Mouse (Mus musculus) left cerebral cortex, postnatal 4 days (tissue): Measurements from ENCODE around the gene Cacng4. TPM values are rescaled to one million over a fixed set of nuclear protein-coding genes. Genes with fewer than 3 reads are reported as not detected.

Experiments
- DNase-seq: peaks from one replicate; pipeline ENCODE4 v3.0.0-alpha.2; 2022
- intact Hi-C: fragments of 180-260 bp; cut with DNase I; formaldehyde crosslinking; loops from one replicate; pipeline ENCODE4 v1.15.1; 2025
- total RNA-seq, 2 experiments: library from RNA; stranded (reverse); gene quantifications; 2 replicates each; pipeline ENCODE4 v1.2.3; 2021

Cacng4 gene
- total RNA-seq, 2 experiments from 2014 or later = 184 to 207 TPM

DNA sequence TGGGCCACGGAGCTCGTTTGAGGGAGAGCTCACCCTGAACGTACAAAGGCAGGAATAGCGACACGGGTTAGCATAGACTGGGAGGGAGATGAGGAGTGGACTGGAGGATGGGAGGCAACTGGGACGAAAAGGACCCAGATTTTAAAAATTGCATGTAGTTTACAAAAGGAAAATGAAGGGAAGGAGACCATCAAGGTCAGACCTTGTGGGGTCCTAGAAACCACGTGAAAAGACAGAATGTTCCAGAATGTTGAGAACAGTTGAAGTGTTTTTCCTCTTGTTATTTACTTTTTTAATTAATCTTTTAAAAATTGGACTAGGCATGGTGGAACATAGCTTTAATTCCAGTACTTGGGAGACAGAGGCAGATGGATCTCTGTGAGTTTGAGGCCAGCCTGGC, 73.3 kb downstream of the Cacng4 start:
- intact Hi-C loops = no loop called here
- no peak for DNase-seq

DNA sequence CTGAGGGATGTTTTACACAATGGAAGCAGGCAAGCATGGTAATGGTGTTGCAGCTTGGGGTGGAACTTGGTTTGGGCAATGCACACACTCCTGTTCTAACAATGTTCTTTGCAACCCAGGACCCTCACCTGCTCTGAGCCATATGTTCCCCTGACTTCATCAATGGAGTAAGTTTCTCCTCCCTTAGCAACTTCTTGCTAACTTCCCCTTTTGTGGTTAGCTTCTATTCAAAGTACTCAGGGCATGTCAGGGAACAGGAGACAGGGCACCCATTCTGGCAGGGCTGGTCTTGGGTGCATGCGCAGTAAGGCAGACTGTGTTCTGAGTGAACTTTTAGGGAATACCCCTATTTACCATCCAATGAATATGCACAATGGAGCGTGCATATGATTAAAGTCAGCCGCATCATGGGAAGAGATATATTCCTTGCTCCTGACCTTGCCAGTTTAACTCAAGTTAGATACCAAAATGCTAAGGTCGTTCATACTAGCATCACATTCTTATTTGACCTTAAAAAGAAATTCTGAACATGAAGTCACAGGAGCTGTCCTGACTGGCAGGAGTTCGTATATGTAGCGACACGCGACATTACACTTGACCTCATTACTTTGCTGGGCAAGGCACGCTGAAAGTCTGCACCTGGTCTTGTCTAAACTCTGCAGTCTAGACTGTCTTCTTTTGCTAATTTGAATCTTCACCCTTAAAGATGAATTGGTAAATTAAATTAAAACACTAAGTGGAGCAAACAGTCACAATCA, 73.9 kb downstream of the Cacng4 start:
- intact Hi-C loops = no loop called here
- no peak for DNase-seq

DNA sequence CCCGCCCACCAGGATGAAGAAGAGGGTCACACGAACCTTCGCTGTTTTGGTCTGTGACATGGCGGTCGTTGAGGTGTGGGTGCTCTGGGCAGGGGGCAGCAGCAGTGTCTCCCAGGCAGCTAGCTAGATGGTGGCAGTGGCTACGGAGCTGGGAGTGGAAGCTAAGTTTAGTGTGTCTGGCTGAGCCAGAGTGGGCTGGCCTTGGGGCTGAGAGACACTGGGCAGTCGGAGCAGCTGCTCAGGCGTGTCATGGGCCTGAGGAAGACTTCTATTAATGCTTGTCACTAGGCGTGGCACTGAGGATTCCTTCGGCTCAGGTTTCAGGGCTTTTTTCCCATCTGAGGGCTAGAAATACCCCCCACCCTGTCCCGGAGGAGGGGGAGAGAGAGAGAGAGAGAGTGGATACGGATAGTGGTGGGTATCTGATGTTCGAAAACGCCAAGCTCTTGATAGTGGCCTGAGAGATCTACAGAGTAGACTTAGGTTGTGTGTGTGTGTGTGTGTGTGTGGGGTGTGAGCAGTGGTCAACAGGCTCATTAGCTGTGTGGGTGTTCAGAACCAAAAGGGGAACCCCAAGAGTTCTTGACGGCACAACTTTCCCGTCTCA, 77.9 kb downstream of the Cacng4 start, which contains the start of gene Cacng1:
Cacng1 (minus strand) TSS at position 191 of the 607 bp plus-strand sequence.
- no peak for DNase-seq
- intact Hi-C loops = no loop called here

DNA sequence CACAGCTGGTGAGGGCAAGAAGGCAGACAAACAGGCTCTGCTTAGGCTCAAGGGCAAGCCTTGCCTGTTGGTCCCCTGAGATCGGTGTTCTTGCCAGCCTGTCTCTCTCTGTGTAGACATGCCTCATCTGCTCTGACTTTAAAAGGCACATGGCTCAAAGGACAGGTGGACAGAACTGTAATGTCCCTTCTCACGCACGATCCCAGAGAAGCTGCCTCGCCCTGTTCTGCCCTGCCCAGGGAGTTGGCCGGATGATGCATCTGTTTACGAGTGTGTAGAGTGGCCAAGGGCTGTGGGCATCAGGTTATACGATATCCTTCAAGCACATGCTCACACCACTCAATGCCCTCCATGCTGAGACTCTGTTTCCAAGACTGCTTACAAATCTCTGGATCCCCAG, 80.0 kb downstream of the Cacng4 start:
- no peak for DNase-seq
- intact Hi-C loops = no loop called here

DNA sequence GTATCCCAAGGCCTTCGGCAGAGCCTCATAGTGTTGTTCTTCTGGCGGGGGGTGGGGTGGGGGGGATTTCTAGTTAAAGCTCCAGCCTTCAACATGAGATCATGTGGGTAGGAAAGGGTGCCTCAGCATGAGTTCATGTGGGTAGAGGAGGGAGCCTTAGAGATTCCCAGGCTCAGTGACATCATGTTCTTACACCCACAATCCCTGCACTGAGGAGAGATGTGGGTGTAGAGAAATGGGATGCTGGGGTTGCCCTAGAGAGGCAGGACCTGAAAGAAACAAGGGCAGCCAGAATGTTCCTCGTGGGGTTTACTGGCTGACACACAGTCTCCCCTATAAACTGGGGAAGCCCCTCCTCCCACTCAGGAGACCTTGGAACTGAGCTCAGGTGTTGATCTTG, 84.0 kb downstream of the Cacng4 start:
- intact Hi-C loops = no loop called here
- DNase-seq = no peak

DNA sequence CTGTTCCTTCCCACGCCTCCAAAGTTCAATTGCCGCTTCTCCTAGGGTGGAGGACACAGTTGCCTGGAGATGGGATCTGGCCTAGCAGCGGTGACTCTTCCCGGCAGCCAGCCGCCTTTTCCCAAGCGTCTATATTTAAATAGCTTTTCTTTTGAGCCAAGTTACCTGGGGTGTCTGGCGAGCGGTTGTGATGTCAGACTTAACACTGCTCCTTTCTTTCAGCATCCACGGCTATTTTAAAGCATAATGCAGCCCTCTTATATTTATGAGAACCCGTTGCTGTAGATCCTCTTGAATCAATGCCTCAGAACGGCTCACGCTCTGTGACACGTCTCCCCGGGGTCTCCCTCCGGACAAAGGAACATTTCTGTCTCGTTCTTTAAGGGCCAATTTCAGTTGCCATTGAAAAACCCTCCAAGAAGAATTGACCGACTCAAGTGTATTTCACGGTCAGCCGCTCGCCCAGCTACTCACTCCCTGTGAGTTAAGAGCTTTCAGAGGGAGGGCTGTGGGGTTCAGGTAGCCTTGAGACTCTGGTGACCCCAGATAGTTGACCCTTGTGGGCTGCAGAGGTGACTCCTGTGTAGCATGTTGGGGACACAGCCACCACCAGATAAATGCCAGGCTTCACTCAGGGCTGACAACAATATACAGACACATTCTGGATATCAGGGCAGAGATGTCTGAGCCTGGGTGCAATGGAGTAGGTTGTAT, 86.3 kb downstream of the Cacng4 start:
- intact Hi-C loops = no loop called here
- peak; percentile 54 for DNase-seq

DNA sequence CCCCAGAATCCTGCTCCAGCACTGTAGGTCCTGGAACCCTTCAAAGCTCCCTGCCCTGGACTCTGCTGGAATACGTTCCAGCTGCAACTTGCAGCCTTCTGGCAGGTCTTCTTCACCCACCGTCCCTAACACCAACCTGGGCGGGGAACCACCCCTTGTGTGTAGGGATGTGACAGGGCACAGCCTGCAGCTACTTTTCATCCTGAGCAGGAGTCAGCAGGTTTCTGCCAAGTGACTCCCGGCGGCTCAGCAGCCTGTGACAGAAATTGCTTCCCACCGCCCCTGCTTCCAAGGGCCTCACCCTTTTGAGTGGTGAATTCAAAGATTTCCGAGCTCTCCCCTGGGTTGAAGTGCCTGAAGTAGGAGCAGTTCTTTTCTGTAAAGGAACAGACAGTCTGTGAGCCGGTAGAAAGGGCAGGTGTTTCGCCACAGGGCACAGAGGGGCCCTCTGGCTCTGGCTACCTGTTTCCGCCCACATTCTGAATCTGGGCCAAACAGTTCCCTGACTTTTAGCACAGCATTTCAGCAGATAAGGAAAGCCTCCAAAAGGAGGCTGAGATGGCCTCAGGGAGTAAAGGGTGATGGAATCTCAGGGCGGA, 88.8 kb downstream of the Cacng4 start:
- intact Hi-C loops = no loop called here
- no peak for DNase-seq

DNA sequence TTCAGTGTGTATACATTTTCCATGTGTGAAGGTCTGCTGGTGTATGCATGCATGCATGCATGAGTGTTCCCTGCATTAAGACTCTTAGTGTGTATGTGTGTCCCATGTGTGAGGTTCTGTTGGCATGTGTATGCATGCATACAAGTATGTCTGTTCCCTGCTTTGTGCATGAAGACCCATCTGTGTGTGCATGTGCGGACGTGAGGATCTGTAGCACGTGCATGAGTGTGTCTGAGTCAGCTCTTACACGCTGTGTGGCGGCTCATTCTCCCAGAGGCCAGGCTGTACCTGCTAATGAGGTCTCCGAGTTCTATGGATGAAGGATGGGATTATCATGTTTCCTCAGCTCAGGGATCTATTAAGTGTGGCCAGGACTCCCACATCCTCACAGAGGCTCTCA, 89.3 kb downstream of the Cacng4 start:
- DNase-seq = no peak

DNA sequence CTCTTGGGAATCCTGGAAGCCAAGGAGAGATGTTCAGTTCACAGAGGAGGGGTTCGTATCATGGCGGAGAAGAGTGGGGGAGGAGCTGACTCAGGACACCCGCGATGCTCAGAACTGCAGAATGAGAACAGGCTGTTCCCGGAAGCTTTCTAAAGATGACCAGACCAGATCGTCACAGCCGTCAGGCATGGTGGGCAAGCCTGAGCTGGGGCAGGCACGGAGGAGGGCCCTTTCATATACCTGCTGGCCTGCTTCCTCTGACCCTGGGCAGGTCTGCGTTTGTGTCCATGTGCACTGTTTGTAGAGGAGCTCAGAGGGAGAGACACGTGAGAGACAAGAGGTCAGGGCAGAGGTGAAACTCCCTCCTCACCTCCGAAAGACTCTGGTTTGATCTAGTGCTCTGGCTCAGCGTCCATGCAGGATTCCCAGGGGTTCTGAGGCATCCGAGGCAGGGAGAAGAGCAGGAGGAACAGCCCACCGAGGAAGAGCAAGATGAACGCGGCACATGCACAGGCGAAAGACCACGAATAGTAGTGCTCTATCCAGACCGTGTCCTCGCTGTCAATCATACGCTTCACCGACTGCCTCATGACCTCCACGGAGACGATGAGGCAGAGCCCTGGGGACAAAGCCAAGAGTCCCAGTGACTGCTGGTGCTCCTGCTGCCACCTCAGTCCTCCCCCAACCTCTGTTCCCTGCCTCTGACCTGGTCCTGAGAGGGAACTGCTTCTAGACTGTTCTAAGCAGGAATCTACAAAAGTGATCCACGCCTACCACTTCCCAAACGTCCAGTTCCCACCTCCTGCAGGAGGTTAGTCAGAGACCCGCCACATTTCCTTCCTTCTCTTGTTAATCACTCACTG, 90.9 kb downstream of the Cacng4 start:
- DNase-seq = peak; percentile 13
- intact Hi-C loops = no loop called here

More for the DNA sequence above, 89.3 kb downstream of the Cacng4 start:
- intact Hi-C loops = no loop called here

DNA sequence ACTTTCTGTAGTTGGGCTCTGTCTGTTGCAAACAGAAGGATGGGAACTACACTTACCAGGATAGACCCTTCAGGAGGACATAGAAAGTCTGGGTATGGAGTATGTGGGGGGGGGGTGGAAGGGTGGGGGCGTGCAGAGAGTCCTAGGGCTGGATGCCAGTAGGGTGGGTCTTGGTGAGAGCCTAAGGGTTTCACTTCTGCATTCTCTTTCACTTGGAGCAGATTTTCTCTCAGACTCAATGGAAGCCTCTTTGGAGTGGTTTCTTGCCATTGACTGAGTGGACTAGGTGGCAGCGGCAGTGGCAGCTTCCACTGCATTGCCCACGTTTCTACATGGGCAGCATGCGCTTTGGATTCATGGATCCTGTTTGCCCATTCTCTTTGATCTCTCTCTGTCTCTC, 94.4 kb downstream of the Cacng4 start:
- DNase-seq = no peak
- intact Hi-C loops = no loop called here

DNA sequence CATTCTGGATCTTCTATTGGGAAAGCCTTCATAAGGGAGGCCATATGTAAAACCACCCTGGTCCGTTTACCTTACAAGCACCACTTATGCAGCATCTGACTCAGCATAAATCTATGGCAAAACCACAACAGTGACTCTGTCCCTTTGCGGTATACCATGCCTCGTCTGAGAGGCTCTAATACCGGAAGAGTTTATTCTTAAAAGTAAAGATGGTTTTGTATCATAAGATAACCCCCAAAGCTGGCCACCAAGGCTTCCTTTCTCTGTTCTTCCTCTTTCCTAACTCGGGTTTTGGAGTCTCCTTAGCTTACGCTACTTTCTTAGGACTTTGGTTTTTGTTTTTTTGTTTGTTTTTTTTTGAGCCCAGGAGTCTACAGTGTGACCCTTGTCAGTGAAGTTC, 101.0 kb downstream of the Cacng4 start:
- DNase-seq = no peak
- intact Hi-C loops = no loop called here

DNA sequence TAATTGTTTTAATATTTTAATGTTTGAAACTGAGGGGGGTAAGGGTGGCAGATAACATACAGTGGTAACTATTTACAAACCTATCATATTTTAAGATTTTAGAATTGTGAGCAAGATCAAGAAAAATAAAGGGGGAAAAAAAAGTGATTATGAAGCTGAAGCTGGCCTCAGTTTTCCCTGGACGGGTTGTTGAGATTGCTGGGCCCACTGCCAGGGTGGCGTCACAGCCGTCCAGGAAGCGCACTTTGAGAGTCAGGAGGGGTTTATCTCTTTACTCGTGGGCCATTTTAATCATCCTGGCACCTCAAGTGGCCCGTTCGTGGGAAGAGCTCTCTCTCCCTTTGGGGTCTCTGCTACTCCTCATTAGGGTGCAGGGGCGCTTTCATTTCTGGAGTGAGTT, 102.8 kb downstream of the Cacng4 start:
- intact Hi-C loops = no loop called here
- DNase-seq = peak; percentile 26

DNA sequence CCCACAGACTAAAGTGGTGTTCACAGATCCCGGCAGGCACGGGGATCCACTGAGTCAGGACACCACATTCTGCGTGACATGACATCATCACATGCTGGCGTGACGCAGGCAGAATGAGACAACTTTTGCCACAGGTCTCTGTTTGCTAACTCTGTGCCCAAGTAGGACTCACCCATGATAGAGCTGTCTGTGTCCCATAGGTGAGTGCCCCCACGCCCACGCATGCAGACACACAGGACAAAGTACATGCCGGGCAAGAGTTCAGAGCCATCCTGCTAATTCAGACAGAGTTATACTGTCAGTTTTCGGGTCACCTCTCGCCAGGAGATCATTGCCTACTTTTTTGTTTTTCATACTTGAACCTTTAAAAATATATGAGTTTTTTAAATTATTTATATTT, 105.9 kb downstream of the Cacng4 start:
- intact Hi-C loops = no loop called here
- no peak for DNase-seq

DNA sequence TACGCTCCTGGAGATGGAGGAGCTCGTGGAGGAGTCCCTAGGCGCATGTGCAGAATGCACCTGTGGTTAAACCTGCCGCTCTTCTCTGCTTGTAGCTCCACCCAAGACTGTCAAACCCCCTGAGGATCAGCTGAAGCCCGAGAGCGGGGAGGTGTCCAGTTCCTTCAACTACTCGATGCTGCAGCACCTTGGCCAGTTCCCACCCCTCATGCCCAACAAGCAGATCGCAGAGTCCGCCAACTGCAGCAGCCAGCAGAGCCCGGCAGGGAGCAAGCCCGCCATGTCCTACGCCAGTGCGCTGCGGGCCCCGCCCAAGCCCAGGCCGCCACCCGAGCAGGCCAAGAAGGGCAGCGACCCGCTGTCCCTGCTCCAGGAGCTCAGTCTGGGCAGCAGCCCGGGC, 108.1 kb downstream of the Cacng4 start:
- intact Hi-C loops = no loop called here
- DNase-seq = no peak

DNA sequence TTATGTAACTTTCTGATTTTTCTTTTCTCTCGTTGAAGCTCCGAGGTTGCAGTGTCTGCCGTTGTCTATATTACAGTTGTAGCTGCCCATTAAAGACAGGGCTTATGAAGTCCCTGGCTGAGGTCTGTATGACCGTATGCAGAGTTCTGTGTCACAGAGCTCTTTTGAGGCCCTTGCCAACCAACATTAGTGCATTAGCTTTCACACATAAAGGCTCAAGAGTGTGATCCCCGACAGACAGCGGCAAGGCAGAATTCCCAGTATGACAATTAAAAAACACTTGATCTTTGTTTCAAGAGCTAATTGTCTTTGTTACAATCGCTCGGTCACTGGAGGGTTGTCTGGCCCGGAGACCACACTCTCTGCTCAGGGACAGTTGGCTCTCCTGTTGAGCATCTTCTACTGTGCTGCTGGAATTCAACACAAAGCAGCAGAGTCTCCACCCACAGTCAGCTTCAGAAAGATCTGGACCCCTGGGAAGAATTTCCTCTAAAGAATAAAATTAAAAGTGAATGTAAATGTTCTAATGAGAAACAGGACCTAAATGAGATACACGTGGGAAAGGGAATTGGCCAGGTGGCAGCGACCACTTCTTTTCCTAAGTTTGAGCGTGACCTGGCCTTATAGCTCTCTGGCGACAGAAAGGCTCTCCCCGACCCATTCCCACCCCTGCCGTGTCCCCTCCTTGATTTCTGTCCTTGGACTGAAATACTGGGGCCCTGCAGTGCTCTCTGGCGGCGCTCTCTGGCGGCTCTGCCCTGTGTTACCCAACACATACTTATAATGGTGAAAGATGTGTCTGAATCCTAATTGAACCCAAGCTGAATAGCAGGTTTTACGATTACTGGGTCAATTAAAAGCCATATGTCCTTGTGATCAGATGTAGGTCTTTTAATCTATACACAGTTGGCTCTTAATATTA, 110.6 kb downstream of the Cacng4 start:
- intact Hi-C loops = no loop called here
- DNase-seq = peak; percentile 18

DNA sequence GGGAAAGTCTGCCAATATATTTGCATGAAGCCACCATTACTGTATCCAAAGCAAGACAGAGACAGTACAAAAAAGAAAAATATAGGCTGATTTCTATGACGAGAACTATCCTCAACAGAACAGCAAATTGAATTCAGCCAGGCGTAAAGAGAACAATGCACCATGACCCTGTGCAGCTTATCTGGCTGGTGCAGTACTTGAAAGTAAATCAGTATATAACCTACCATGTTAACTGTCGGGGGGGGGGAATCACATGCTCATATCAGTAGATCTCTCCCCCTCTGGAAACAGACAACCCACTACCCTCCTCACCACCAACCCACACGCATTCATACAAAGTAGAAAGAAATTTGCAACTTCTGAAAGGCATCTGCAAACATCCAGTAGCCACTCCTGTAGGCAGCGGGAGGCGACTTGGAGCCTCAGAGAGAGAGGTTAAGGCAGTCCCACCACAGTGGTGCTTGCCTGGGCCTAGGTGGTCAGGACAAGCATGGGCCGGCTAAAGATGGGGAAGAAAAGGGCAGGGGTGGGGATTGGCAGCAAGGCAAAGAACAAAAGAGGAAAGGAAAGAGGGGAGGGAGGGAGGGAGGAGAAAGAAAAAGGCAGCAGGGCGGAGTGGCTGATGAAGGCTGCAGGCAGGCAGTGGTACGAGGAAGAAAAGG, 111.5 kb downstream of the Cacng4 start:
- intact Hi-C loops = no loop called here
- no peak for DNase-seq
